Mouse (Mus musculus) T-helper 2 cell (primary cell): ENCODE measurements around the gene Rbm20.

ENCODE experiments used
- in situ Hi-C: fragments of 300-600 bp; cut with MboI, MseI; formaldehyde crosslinking; loops from one replicate; pipeline ENCODE4 v1.15.1; 2025; ENCODE audit warnings: high pct_unique_total_duplicates

Rbm20 gene

DNA sequence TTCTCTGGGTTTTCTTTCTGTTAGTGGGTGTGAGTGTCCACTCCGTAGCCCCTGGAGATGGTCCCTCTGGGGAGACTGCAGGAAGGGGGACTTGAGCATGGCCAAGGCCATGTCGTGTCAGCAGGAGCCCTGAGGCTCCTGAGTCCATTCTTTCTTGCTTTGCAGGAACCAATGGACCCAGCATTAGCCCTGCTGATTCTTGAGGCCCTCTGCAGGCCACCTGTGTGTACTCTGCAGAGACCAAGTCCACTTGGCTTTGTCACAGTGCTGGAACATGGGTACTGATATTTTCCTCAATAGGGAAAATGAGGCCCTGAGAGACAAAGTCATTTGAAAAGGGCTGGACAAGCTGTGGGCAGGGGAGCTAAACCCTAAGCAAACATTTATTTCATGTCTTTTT, 193.5 kb downstream of the Rbm20 start:
- in situ Hi-C loops, result no loop called here

GRCm38 (mm10) chr19:53871502-53871901, 194.4 kb downstream of the Rbm20 start:
- in situ Hi-C loops, result no loop called here

DNA sequence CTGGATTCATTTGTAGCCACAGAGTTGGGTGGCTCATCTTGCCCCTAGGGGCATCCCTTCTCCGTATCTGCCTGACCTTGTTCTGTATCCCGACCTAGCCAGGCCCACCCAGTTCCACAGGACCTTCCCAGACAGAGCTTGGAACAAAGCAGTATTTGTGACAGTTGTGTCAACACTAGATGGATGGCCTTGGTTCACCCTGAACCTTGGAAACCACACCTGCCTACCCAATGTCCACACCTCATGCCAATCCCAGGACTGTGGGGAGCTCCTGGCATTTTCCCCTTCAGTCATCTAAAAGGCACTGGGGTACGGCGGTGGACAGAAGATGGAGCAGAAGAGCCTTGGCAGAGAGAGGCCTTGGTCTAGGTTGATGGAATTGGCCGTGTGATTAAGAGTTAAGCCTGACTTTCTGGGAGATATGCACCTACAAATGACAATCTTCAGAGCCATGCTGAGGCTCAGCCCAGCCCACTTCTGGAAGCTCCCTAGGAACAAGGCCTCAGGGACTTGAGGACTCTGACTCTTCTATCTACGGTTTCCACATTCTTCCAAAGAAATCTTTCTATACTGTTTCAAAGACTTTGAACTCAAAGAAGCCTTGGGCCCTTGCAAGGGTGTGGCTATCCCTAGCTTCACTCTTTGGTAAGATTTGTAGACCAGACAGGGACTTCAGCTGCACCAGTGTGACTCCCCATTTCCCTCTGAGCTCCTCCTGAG, 196.0 kb downstream of the Rbm20 start:
- in situ Hi-C loops, result no loop called here

- in situ Hi-C loops, result no loop called here
These were observed 198.1 kb downstream of the Rbm20 start for GRCm38 (mm10) chr19:53875246-53875645.

GRCm38 (mm10) chr19:53877779-53878178, 200.7 kb downstream of the Rbm20 start:
- in situ Hi-C loops, result no loop called here

- in situ Hi-C loops, result no loop called here
These were observed 203.4 kb downstream of the Rbm20 start for GRCm38 (mm10) chr19:53880460-53880859.

DNA sequence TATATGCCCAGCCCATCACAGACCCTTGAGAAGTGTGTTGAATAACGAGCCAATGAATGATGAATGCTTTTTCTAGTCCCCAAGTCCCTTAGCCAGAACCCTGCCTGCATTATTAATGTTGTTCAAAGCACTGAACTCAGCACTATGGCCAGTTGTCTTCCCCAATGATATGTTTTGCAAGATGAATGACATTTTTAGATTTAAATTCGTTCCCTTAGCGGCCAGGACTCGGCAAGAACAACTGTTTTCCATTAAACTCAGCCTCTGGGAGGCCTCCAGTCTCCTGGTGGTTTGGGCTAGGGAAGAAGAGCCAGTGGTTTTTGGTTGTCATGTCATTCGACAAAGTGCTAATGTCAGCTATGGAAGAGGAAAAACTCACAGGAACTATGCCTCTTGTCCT, 204.7 kb downstream of the Rbm20 start:
- in situ Hi-C loops, result no loop called here

GRCm38 (mm10) chr19:53885450-53885849, 208.3 kb downstream of the Rbm20 start:
- in situ Hi-C loops, result no loop called here

DNA sequence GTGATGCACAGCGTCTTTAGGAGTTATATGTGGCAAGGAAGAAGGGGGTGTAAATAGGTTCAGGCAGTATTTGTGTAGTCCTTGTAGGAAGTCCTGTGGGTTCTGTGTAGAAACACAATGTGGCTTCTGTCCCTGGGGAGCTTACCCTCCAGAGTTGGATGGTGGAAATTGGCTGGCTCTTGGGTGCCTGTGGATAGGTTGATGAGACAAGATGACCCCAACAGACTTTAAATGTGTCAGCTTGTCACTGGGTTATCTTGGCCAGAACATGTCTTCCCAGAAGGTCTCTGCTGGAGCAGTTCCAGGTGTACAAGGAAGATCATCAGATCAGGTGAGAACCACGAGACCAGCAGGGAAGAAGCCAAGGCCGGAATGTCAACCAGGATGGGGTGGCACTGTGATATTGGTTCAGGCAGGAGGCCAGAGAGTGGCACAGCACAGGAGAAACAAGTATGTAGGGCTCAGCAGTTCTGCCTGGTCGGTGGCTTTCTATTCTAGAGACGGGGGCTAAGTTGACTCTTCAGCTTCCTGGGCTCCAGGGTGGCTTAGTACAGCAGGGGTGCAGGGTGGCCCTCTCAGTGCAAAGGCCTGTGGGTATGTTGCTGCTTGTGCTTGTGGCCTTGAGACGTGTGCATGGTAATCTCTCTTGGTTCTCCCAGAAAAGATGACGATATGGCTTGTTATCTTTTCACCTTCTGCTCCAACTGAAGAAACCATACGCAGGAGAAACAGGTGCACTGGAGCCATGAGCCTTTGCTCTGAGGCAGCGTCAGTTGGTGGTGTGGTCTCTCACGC, 209.7 kb downstream of the Rbm20 start:
- in situ Hi-C loops, result no loop called here

DNA sequence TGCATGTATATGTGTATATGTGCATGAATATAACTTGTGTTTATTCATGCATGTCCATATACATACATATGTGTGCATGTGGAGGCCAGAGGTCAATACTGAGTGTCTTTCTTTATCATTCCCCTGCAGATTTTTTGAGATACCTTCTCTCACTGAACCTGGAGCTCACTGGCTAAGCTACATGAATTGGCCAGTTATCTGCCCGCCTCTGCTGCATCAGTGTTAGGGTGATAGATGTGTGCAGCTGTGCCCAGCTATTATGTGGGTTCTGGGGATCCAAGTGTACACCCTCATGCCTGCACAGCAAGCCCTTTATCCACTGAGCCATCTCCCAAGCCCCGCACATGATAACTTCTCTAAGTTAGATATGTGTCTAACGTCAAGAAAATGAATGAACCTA, 210.7 kb downstream of the Rbm20 start:
- in situ Hi-C loops, result no loop called here

GRCm38 (mm10) chr19:53888331-53888730, 211.2 kb downstream of the Rbm20 start:
- in situ Hi-C loops, result no loop called here

DNA sequence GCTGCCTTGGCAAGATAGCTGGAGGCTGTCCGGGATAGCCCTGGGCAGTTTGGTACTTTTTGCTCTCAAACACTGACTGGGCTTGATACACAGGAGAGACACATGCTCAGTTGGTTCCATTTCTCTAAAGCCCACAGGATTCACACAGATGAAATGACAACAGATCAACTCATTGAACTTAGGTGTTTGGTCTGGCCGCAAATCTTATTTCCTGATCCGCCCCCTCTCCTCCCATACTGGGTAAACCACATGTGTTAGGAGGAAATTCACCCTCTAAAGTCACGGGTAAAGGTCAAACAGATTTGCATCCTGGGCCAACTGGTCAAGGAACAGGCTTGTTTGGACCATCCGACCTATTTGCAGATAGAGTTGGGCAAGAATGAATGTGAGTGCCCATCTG, 212.4 kb downstream of the Rbm20 start:
- in situ Hi-C loops, result no loop called here

DNA sequence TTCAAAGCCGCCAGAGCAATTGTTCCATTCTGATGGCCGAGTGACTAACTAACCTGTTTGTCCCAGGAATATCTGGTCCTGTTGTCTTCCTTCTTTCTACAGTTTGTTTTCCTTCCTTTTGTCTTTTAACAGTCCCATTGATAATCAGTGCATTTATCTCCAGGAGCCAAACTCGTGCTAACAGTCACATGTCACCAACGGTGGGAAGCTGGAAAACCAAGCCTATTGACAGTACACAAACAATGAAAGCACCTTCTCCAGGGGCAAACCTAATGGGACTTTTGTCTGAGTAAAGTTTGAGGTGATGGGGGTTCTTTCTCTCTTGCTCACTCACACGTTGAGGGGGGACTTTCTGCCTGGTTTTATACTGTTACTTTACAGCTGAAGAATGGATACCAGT, 213.2 kb downstream of the Rbm20 start:
- in situ Hi-C loops, result loop anchor here (5.0 kb wide), 1 partner anchor 88 kb away; no protein-coding TSS in a partner anchor

GRCm38 (mm10) chr19:53890781-53891251, 213.7 kb downstream of the Rbm20 start:
- in situ Hi-C loops, result loop anchor here (5.0 kb wide), 1 partner anchor 89 kb away; no protein-coding TSS in a partner anchor

DNA sequence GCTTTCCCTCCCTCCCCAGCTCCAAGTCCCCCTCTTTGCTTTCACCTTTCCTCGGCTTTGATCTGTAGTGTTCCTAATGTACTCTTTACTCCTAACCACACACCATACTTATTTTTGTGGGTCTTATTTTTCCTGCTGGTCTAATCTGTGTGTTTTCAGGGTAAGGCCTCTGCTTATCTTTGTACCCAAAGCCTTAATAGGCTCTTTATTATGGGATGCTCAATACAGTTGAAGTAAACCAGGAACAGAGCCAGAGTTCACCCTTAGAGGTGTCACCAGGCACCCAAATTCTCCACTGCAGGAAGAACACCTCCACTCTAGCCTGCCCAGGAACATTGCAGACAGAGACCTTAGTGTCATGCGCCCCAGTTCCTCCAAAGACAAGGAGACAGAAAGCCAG, 214.5 kb downstream of the Rbm20 start:
- in situ Hi-C loops, result loop anchor here (5.0 kb wide), 1 partner anchor 89 kb away; no protein-coding TSS in a partner anchor

DNA sequence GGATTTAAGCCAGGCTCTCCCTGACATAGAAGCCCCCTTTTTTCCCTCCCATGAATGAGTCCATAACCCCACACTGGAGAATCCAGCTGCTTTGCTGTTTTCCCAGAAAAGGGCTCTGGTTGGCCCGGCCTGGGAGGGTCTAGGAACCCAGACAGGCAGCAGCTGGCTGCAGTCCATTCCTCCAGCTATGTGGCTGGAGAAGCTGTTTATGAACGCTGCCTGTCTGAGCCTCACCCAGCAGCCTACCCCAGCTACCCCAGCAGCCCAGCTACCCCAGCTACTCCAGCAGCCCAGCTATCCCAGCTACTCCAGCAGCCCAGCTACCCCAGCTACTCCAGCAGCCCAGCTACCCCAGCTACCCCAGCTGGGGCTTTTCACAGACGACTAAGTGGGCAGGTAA, 215.0 kb downstream of the Rbm20 start, which contains the start of gene Pdcd4:
Gene Pdcd4, plus strand, starts transcription at position 171 of the 400 bp plus-strand sequence.
- in situ Hi-C loops, result loop anchor here (5.0 kb wide), 1 partner anchor 90 kb away; no protein-coding TSS in a partner anchor

DNA sequence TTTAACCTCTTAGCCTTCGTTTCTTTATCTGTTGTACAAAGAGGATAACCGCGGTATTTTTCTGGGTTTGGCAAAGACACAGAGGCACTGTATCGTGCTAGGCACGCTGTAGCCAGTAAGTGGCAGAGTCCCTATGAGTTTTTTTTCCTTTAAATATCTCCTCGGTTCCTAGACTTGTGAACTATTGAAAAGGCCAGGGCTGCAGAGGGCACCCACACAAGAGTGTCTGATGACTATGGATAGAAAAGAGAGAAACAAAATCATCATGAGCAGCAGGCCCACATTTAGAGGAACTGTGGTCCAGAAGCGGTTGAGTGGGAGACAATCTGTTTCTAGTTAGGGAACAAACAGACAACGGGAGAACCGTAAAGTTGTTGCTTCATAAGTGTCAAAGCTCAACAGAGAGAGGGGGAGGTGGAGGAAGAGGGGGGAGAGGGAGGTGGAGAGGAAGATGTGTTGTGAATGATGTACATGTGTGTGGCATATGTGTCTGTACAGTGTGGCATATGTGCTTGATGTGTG, 215.8 kb downstream of the Rbm20 start:
- in situ Hi-C loops, result loop anchor here (5.0 kb wide), 1 partner anchor 91 kb away; no protein-coding TSS in a partner anchor

- in situ Hi-C loops, result loop anchor here (5.0 kb wide), 1 partner anchor 91 kb away; no protein-coding TSS in a partner anchor
These were observed 216.6 kb downstream of the Rbm20 start for GRCm38 (mm10) chr19:53893711-53894171.

GRCm38 (mm10) chr19:53894538-53895121, 217.5 kb downstream of the Rbm20 start:
- in situ Hi-C loops, result loop anchor here (5.0 kb wide), 1 partner anchor 92 kb away; no protein-coding TSS in a partner anchor

GRCm38 (mm10) chr19:53898046-53898445, 220.9 kb downstream of the Rbm20 start:
- in situ Hi-C loops, result no loop called here

DNA sequence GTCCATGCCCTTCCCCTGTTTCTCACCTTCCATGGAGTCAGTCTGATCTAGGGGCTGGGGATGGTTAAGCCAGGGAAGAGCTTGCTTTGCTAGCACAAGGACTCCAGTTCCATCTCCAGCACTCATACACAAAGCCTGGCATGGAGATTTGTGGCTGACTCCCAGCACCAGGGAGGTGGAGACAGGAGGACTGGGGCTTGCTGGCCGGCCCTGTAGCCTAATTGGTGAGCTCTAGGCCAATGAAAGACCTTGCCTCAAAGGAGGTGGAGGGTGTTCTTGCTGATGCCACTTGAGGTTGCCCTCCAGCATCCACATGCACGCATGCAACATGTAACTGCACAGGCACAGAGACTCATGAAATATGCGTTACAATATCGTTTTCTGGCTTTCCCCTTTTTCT, 221.4 kb downstream of the Rbm20 start:
- in situ Hi-C loops, result no loop called here
